Mouse (Mus musculus) brain, embryonic 14.5 days (tissue): ENCODE results near the gene Cbx8.

Experiments used
- CTCF ChIP-seq: fragments of 200-500 bp; IDR thresholded peaks from 2 replicates; pipeline ENCODE4 v1.5.1; 2012; ENCODE audit warnings: inconsistent platforms, mild to moderate bottlenecking, moderate library complexity, borderline replicate concordance; ENCODE audit not compliant: insufficient read depth, insufficient read length; ENCODE audit errors: extremely low read depth
- POLR2A ChIP-seq: fragments of 200-500 bp; IDR thresholded peaks from 2 replicates; pipeline ENCODE4 v1.6.1; 2012; ENCODE audit warnings: mild to moderate bottlenecking, inconsistent platforms, borderline replicate concordance; ENCODE audit not compliant: poor library complexity, insufficient read depth, insufficient read length, severe bottlenecking; ENCODE audit errors: extremely low read depth

- TF ChIP-seq CTCF (no peak), POLR2A (no peak)
Observed at GRCm38 (mm10) chr11:119080461-119081147, 39.8 kb upstream of the Cbx8 start.
